Mouse (Mus musculus) left cerebral cortex, adult 2 months (tissue): ENCODE results near the gene Larp4b. TPM values are rescaled to one million over a fixed set of nuclear protein-coding genes. Genes with fewer than 3 reads are reported as not detected.
"Not testable (repeated sequence)": the region's sequence is repeated elsewhere in the genome, so short reads cannot be mapped to it uniquely, and the experiment has no call there.

Experiments used
- DNase-seq, 2 experiments: peaks; one replicate each; pipeline ENCODE4 v3.0.0; 2021 to 2022; ENCODE audit warnings: low spot score in 2 of 2, mixed read lengths in 1 of 2; ENCODE audit errors: extremely low spot score in 1 of 2
- H3K27ac ChIP-seq: fragments of 200-600 bp; 2 replicates; pipeline ENCODE4 v1.8.1; 2022
- H3K4me3 ChIP-seq: fragments of 200-600 bp; 2 replicates; pipeline ENCODE4 v1.8.1; 2022
- CTCF ChIP-seq: fragments of 200-600 bp; IDR thresholded peaks from 2 replicates; pipeline ENCODE4 v1.8.1; 2022; ENCODE audit warnings: antibody characterized with exemption, mild to moderate bottlenecking, moderate library complexity
- intact Hi-C: fragments of 180-260 bp; cut with DNase I; formaldehyde crosslinking; loops from one replicate; pipeline ENCODE4 v1.15.1; 2025
- long read RNA-seq, 2 experiments: library from polyadenylated mRNA; stranded (forward); transcript quantifications; one replicate each; pipeline ENCODE4 v2.0.0; 2021; ENCODE audit warnings: borderline mapping rate in 2 of 2
- total RNA-seq, 2 experiments: library from RNA; stranded (reverse); gene quantifications; 2 replicates each; pipeline ENCODE4 v1.2.3; 2021

Gene Larp4b
- total RNA-seq, result 10 to 100 TPM; 70.5 to 76.6 TPM
- long read RNA-seq, experiment 1, full-length matches to known transcripts, result 42 of 69 reads
- long read RNA-seq, experiment 1, partial matches to known transcripts, result 21 of 69 reads
- long read RNA-seq, experiment 1, other reads (novel, unspliced or antisense), result 6 of 69 reads
- long read RNA-seq, experiment 2, full-length matches to known transcripts, result 33 of 60 reads
- long read RNA-seq, experiment 2, partial matches to known transcripts, result 20 of 60 reads
- long read RNA-seq, experiment 2, other reads (novel, unspliced or antisense), result 7 of 60 reads

GRCm38 (mm10) chr13:9093316-9094155 lies at the start of gene Larp4b:
Gene Larp4b (plus strand): TSS chr13:9093881.
- H3K27ac ChIP-seq, result peak within 1 kb of the TSS; percentile 89
- no peak for TF ChIP-seq CTCF

GRCm38 (mm10) chr13:9044731-9045130 lies 49.0 kb upstream of the Larp4b start:
- Histone ChIP-seq H3K4me3 (no peak overlapping the region), H3K27ac (no peak overlapping the region)
- intact Hi-C loops, result no loop called here
- no peak for TF ChIP-seq CTCF
- DNase-seq, result no peak

More at GRCm38 (mm10) chr13:9093316-9094155, at the start of gene Larp4b:
- intact Hi-C loops, result loop anchor here (1.0 to 5.0 kb wide), 2 partner anchors 97 to 206 kb away; partner anchors contain the start of genes Gtpbp4 and Idi1
- peak; percentile 94 to 97 for DNase-seq
- H3K4me3 ChIP-seq, result peak within 1 kb of the TSS; percentile 70

- DNase-seq, intact Hi-C loops, H3K4me3 ChIP-seq, H3K27ac ChIP-seq: not testable (repeated sequence)
These were observed 41.5 kb upstream of the Larp4b start for GRCm38 (mm10) chr13:9052049-9052691.

GRCm38 (mm10) chr13:9057277-9057676 lies 36.4 kb upstream of the Larp4b start:
- TF ChIP-seq CTCF, result no peak
- no peak for DNase-seq
- H3K4me3 ChIP-seq, result no peak overlapping the region
- H3K27ac ChIP-seq, result no peak overlapping the region
- intact Hi-C loops, result no loop called here

- H3K27ac ChIP-seq, result no peak overlapping the region
- TF ChIP-seq CTCF, result no peak
- intact Hi-C loops, result no loop called here
- DNase-seq, result no peak
- no peak overlapping the region for H3K4me3 ChIP-seq
These were observed 35.0 kb upstream of the Larp4b start for GRCm38 (mm10) chr13:9058706-9059105.

- intact Hi-C loops, result no loop called here
- no peak for DNase-seq
- Histone ChIP-seq H3K27ac (no peak overlapping the region), H3K4me3 (no peak overlapping the region)
- no peak for TF ChIP-seq CTCF
These were observed 32.3 kb upstream of the Larp4b start for GRCm38 (mm10) chr13:9061394-9061793.

- H3K27ac ChIP-seq, result no peak overlapping the region
- TF ChIP-seq CTCF, result no peak
- DNase-seq, result no peak
- intact Hi-C loops, result no loop called here
- H3K4me3 ChIP-seq, result no peak overlapping the region
These were observed 29.5 kb upstream of the Larp4b start for GRCm38 (mm10) chr13:9064196-9064595.

- H3K27ac ChIP-seq, result no peak overlapping the region
- 0 out of 2 replicates have a peak overlapping the region, but pooled peaks have one; percentile 19 for H3K4me3 ChIP-seq
- intact Hi-C loops, result loop anchor here (2.0 kb wide), 1 partner anchor 69 kb away; the partner anchor contains the start of gene Gtpbp4
- TF ChIP-seq CTCF, result no peak
- DNase-seq, result peak; percentile 16 to 18
These were observed 27.6 kb upstream of the Larp4b start for GRCm38 (mm10) chr13:9066107-9066506.

GRCm38 (mm10) chr13:9071008-9071407 lies 22.7 kb upstream of the Larp4b start:
- no peak overlapping the region for H3K27ac ChIP-seq
- DNase-seq, result no peak
- TF ChIP-seq CTCF, result no peak
- intact Hi-C loops, result no loop called here
- H3K4me3 ChIP-seq, result no peak overlapping the region

GRCm38 (mm10) chr13:9073818-9074217 lies 19.9 kb upstream of the Larp4b start:
- no peak for DNase-seq
- no peak overlapping the region for H3K4me3 ChIP-seq
- no peak for TF ChIP-seq CTCF
- intact Hi-C loops, result no loop called here
- no peak overlapping the region for H3K27ac ChIP-seq

- H3K27ac ChIP-seq, result no peak overlapping the region
- TF ChIP-seq CTCF, result no peak
- DNase-seq, result no peak
- H3K4me3 ChIP-seq, result no peak overlapping the region
- intact Hi-C loops, result loop anchor here (5.0 kb wide), 1 partner anchor 49 kb away; no protein-coding TSS in a partner anchor
These were observed 17.7 kb upstream of the Larp4b start for GRCm38 (mm10) chr13:9075825-9076592.
